Mouse (Mus musculus): ENCODE results near the gene Osbpl3.

- no peak for TF ChIP-seq CTCF (IDR thresholded peaks at IDR 0.05; ENCODE audit: insufficient read depth, low read length)
- no peak for TF ChIP-seq POLR2A (IDR thresholded peaks at IDR 0.05; ENCODE audit: borderline replicate concordance, extremely low read depth, low read depth, low read length)
Observed at GRCm38 (mm10) chr6:50300622-50301021, 155.4 kb downstream of the Osbpl3 start.

Data from lung, adult 2 months (tissue).